Mouse (Mus musculus) embryonic facial prominence, embryonic 13.5 days (tissue): ENCODE results near the gene Trak2. TPM values are rescaled to one million over a fixed set of nuclear protein-coding genes. Genes with fewer than 3 reads are reported as not detected.
"Not testable (repeated sequence)": the region's sequence is repeated elsewhere in the genome, so short reads cannot be mapped to it uniquely, and the experiment has no call there.

Experiments used
- ATAC-seq: fragments of 200-750 bp; cut with Nextera tagmentation; 2 replicates; pipeline ENCODE4 v1.8.0; 2017; ENCODE audit warnings: low read depth; ENCODE audit not compliant: insufficient number of reproducible peaks, insufficient read depth, low FRiP score, low TSS enrichment
- H3K27ac ChIP-seq: fragments of 300-500 bp; sonication (generic); 2 replicates; pipeline ENCODE4 v1.5.1; 2015; ENCODE audit warnings: moderate library complexity, mild to moderate bottlenecking, inconsistent platforms
- H3K27me3 ChIP-seq: fragments of 300-500 bp; sonication (generic); 2 replicates; pipeline ENCODE4 v1.6.1; 2015; ENCODE audit warnings: mild to moderate bottlenecking, inconsistent platforms
- H3K36me3 ChIP-seq: fragments of 300-500 bp; sonication (generic); 2 replicates; pipeline ENCODE4 v1.6.1; 2015; ENCODE audit warnings: mild to moderate bottlenecking, inconsistent platforms
- H3K4me1 ChIP-seq: fragments of 300-500 bp; sonication (generic); 2 replicates; pipeline ENCODE4 v1.6.1; 2015; ENCODE audit warnings: inconsistent platforms
- H3K4me2 ChIP-seq: fragments of 300-500 bp; sonication (generic); 2 replicates; pipeline ENCODE4 v1.6.1; 2015; ENCODE audit warnings: moderate library complexity, mild to moderate bottlenecking, inconsistent platforms
- H3K4me3 ChIP-seq: fragments of 300-500 bp; sonication (generic); 2 replicates; pipeline ENCODE4 v1.5.1; 2015; ENCODE audit warnings: mild to moderate bottlenecking, inconsistent platforms
- H3K9ac ChIP-seq: fragments of 300-500 bp; sonication (generic); 2 replicates; pipeline ENCODE4 v1.6.1; 2015; ENCODE audit warnings: mild to moderate bottlenecking, inconsistent platforms
- H3K9me3 ChIP-seq: fragments of 300-500 bp; sonication (generic); 2 replicates; pipeline ENCODE4 v1.6.1; 2016; ENCODE audit warnings: inconsistent platforms
- WGBS: fragments of 180-500 bp; shearing (Covaris S2); methylation state at CpG from one replicate; pipeline ENCODE4 v1.1.7; 2015; ENCODE audit warnings: mixed read lengths; 5-methylcytosine and 5-hydroxymethylcytosine counted together
- polyA plus RNA-seq: library from polyadenylated mRNA; unstranded; fragments of >200 nt; fragmentation: Nextera tagmentation; extraction: Ambion mirVana; gene quantifications from 2 replicates; pipeline ENCODE4 v1.2.1, GENCODE M21; 2015

The Trak2 gene
- polyA plus RNA-seq, 1 experiment from 2014 or later: 11.3 TPM

GRCm38 (mm10) chr1:58909636-58910272 lies 63.5 kb downstream of the Trak2 start:
- no peak for ATAC-seq
- H3K36me3 ChIP-seq: peaks cover 78% of the 10 kb centered on the region
- no peaks in the 10 kb centered on the region for H3K4me1 ChIP-seq
- no peaks in the 10 kb centered on the region for H3K27me3 ChIP-seq
- 85% methylated on average over 12 of the region's 12 CpGs for WGBS
- no peak overlapping the region for H3K4me3 ChIP-seq
- no peak overlapping the region for H3K27ac ChIP-seq
- no peak overlapping the region for H3K4me2 ChIP-seq
- H3K9ac ChIP-seq: no peak overlapping the region
- no peaks in the 10 kb centered on the region for H3K9me3 ChIP-seq

DNA sequence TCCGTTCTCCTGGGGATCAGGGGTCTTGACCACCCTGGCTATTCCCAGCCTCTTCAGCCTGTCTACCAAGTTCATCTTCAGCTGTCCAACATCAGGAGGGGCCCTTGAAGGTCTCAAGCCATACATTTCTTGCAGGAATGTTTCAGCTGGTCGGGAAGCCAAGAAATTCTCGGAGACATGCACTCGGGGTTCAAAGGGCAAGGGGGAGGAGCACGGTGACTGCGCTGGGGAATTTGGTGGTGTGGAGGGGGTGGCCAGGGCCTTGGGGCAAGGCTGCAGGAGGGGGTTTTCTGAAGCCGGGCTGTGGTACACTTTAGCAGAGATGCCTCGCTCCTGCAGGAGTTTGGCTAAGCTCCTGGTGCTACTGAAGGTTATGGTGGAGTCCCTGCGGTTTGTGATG lies 69.5 kb downstream of the Trak2 start:
- H3K36me3 ChIP-seq: peaks cover 46% of the 10 kb centered on the region
- no peaks in the 10 kb centered on the region for H3K4me1 ChIP-seq
- no peak for ATAC-seq
- no peaks in the 10 kb centered on the region for H3K27me3 ChIP-seq
- no peak overlapping the region for H3K9ac ChIP-seq
- H3K9me3 ChIP-seq: no peaks in the 10 kb centered on the region
- no peak overlapping the region for H3K4me2 ChIP-seq
- no peak overlapping the region for H3K27ac ChIP-seq
- no peak overlapping the region for H3K4me3 ChIP-seq
- WGBS: 71% methylated on average over 9 of the region's 9 CpGs

GRCm38 (mm10) chr1:58897561-58897960 lies 75.7 kb downstream of the Trak2 start:
- ATAC-seq, H3K9ac ChIP-seq, H3K27ac ChIP-seq, H3K9me3 ChIP-seq, H3K4me1 ChIP-seq, H3K27me3 ChIP-seq, H3K36me3 ChIP-seq, H3K4me2 ChIP-seq, H3K4me3 ChIP-seq: not testable (repeated sequence)
- 26% methylated on average over 3 of the region's 3 CpGs for WGBS

GRCm38 (mm10) chr1:58892386-58892785 lies 80.8 kb downstream of the Trak2 start:
- not testable (repeated sequence) for H3K9ac ChIP-seq, ATAC-seq, H3K4me2 ChIP-seq, H3K4me1 ChIP-seq, H3K27me3 ChIP-seq, H3K27ac ChIP-seq, H3K36me3 ChIP-seq, H3K9me3 ChIP-seq, H3K4me3 ChIP-seq
- 66% methylated on average over 8 of the region's 8 CpGs for WGBS

DNA sequence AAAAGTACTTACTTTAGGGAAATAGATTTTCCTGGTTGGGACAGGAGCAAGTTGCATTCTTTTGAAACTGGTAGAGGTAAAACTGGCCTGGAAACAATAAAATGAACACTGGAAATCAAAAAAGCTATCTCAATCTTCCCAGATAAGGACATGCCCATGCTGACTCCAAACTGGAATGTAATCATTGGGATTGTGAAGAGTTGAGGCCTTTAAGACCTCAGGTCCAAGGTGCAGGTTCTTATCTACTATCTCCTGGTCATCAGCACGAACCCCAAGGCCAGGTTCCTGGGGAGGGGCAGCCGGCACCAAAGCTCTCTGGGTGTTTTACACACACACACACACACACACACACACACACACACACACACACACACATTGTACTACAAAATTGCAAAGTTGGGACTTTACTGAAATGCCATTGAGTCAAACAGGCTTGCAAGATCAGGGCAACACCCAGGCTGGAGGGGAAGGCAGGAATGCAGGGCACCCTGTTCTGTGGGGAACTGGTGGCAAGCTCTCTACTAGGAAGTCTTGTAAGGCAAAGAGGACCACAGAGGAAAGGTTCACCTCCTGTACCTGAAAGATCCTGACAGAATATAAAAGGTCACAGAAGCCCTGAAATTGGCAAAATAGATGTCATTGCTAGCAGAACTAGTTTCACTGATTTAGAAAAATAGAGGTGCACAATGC lies 81.6 kb downstream of the Trak2 start:
- H3K36me3 ChIP-seq, ATAC-seq, H3K4me1 ChIP-seq, H3K9me3 ChIP-seq, H3K27me3 ChIP-seq, H3K9ac ChIP-seq, H3K4me3 ChIP-seq, H3K4me2 ChIP-seq, H3K27ac ChIP-seq: not testable (repeated sequence)
- 84% methylated on average over 2 of the region's 2 CpGs for WGBS

DNA sequence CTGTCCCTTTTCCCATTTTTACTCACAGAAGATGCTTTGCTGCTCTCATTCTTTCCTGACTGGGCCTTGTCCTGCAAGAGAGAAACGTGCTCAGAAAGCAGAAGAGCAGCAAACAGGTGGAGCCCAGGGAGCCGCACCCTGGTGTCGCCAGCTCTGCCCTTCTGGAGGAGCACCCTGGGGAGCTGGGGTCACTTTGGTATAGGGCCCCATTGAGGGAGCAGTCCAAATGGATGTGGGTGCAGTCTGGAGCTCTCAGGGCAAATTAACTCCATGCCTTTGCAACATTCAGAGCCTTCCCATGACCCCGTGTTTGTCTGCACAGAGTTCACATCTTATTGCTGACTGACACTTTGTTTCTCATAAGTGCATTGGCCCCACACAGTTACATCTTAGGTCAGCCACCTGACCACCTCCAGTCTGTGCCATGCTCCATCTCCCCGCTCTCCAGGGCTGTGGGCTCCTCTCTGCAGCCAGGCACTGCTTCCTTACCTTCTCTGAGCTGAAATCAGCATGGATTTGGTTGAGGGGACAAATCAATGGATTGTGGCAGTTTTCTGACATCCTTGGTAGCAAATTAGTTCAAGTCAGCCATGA lies 82.4 kb downstream of the Trak2 start:
- not testable (repeated sequence) for H3K9me3 ChIP-seq, H3K27ac ChIP-seq, H3K27me3 ChIP-seq, H3K4me1 ChIP-seq, H3K9ac ChIP-seq, ATAC-seq, H3K36me3 ChIP-seq, H3K4me2 ChIP-seq, H3K4me3 ChIP-seq
- WGBS: 74% methylated on average over 4 of the region's 5 CpGs

DNA sequence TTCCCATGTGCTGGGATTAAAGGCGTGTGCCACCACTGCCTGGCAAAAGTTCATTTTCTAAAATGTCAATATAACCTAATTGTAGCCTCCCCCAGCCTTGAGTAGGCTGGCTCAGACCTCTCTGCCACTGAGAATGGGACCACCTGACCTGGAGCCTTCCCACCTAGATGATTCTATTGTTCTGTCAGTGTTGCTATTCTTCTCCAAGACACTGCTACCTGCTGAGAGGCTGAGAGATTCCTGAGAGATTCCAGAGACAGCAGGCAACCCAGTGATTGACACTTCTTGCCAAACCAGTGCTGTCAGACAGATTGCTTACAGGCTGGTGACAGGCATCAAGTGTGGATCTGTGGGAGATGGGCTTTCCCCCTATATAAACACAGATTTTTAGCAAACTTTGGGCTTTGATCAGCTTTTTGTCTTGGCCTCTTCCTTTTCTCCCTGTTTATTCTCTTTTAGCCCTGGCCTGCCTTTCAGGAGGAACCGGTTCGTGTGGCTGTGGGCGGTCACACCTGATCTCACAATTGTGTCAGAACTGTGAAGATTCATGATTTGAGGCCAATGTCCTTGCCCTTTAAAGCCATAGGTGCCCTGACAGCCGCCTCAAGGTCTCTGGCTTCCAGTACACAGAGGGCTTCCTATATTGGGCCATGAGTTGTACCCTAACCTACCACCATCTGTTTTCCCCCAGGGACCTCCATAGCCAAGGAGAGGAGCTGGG lies 83.2 kb downstream of the Trak2 start:
- no peak overlapping the region for H3K9ac ChIP-seq
- WGBS: 71% methylated on average over 5 of the region's 5 CpGs
- H3K4me3 ChIP-seq: no peak overlapping the region
- ATAC-seq: no peak
- H3K4me1 ChIP-seq: no peaks in the 10 kb centered on the region
- no peaks in the 10 kb centered on the region for H3K36me3 ChIP-seq
- no peaks in the 10 kb centered on the region for H3K9me3 ChIP-seq
- H3K4me2 ChIP-seq: no peak overlapping the region
- H3K27me3 ChIP-seq: no peaks in the 10 kb centered on the region
- H3K27ac ChIP-seq: no peak overlapping the region

DNA sequence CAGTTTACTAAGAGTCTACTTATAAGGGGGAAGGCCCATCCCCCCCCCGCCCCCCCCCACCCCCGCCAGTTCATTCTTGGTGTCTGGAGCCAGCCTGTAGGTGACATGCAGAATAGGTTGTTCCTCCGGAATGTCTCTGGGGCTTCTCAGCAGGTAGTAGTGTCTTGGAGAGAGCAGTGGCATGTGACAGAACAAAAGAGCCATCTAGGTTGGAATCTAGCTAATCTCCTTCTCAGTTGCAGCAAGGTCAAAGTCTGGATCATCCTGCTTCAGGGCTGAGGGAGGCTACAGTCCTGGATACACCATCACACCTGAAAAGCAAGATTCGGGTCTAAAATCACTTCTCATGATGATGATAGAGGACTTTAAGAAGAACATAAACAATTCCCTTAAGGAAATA lies 87.6 kb downstream of the Trak2 start:
- H3K9ac ChIP-seq: no peak overlapping the region
- H3K4me3 ChIP-seq: no peak overlapping the region
- no peaks in the 10 kb centered on the region for H3K27me3 ChIP-seq
- H3K27ac ChIP-seq: no peak overlapping the region
- no peak for ATAC-seq
- H3K36me3 ChIP-seq: no peaks in the 10 kb centered on the region
- no peaks in the 10 kb centered on the region for H3K4me1 ChIP-seq
- no peak overlapping the region for H3K4me2 ChIP-seq
- H3K9me3 ChIP-seq: no peaks in the 10 kb centered on the region
- WGBS: 73% methylated on average over 4 of the region's 4 CpGs

DNA sequence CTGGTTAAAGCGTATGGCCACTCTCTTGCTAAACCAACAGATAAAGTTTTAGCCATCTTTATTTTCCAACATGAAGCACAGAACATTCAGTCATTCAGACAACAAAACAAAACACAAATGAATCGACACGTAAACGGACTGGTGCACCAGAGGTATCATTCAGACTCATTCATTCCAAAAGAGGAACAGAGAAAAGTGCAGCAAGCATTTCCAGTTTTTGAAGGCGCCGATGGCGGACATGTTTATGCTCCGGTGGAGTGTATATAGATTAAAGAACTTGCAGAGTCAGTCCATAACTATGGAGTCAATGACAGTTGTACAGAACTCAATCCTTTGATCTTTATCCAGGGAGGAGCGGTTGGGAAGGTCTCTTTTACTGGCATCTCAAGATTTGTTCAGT lies 90.0 kb downstream of the Trak2 start:
- ATAC-seq, H3K9ac ChIP-seq, H3K27ac ChIP-seq, H3K4me3 ChIP-seq, H3K9me3 ChIP-seq, H3K4me2 ChIP-seq, H3K4me1 ChIP-seq, H3K36me3 ChIP-seq, H3K27me3 ChIP-seq: not testable (repeated sequence)
- WGBS: 89% methylated on average over 9 of the region's 9 CpGs

DNA sequence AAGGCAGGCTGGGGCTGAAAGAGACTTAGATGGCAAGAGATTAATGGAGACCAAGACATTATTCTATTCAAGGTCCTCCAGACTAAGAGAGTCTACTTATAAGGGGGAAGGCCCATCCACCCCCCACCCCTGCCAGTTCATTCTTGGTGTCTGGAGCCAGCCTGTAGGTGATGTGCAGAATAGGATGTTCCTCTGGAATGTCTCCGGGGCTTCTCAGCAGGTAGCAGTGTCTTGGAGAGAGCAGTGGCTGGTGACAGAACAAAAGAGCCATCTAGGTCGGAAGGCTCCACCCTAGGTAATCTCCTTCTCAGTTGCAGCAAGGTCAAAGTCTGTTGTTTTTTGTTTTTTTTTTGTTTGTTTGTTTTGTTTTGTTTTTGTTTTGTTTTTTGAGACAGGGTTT lies 93.9 kb downstream of the Trak2 start:
- not testable (repeated sequence) for H3K9me3 ChIP-seq, H3K4me3 ChIP-seq, ATAC-seq, H3K27me3 ChIP-seq, H3K4me2 ChIP-seq, H3K4me1 ChIP-seq, H3K36me3 ChIP-seq, H3K9ac ChIP-seq, H3K27ac ChIP-seq
- 90% methylated on average over 2 of the region's 2 CpGs for WGBS

DNA sequence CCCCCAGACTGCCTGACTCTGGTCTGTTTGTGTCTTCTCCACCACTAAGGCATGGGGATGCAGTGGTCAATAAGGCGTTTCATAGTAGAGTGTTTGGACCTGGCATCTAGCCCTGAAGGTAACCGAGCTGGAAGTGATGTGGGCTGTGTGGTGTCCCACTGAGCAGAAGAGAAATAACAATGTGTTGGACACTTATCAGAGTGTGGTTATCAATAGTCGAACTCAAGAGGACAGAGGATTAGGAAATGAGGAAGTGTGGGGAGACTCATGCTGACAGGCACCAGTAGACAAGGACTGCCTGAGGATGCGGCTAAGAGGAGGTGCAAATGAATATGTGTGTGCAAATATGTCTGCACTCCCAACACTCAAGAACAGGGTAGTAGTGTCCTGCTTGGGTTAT lies 96.7 kb downstream of the Trak2 start:
- 89% methylated on average over 4 of the region's 4 CpGs for WGBS

GRCm38 (mm10) chr1:58860586-58860985 lies 112.6 kb downstream of the Trak2 start:
- not testable (repeated sequence) for H3K9me3 ChIP-seq, H3K4me3 ChIP-seq, H3K36me3 ChIP-seq, H3K4me1 ChIP-seq, H3K27ac ChIP-seq, H3K9ac ChIP-seq, H3K27me3 ChIP-seq, ATAC-seq, H3K4me2 ChIP-seq
- 73% methylated on average over 3 of the region's 3 CpGs for WGBS

More for the DNA sequence above, 96.7 kb downstream of the Trak2 start:
- H3K9ac ChIP-seq, H3K27me3 ChIP-seq, H3K36me3 ChIP-seq, H3K4me2 ChIP-seq, H3K9me3 ChIP-seq, H3K4me1 ChIP-seq, H3K27ac ChIP-seq, H3K4me3 ChIP-seq, ATAC-seq: not testable (repeated sequence)
